Mouse (Mus musculus): ENCODE measurements at regions not wholly inside any gene's neighbourhood (a gene's known extent, or its start where the extent isn't known, plus 50 kb on each side); places are given as distances from the start of the nearest gene placed in this dataset.

DNA sequence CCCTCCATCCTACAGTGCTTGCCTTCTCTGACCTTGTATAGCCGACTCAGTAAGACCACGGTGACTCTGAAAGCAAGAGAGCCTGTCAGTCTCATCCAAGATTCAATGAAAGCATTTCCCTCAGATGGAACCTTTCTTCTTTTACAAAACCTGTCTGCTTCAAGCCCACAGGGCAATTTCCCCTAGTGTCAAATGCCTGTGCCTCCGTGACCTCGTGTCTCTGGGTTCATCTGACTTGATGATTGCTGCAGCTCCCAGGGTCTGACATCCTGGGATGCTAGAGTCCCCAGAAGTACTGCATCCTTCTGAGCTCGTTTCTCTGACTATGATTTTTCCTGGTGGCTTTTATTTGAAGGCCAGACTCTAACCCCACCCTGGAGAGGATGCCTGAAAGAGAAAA lies 270.3 kb upstream of the Npvf start:
- no peak for DNase-seq

DNA sequence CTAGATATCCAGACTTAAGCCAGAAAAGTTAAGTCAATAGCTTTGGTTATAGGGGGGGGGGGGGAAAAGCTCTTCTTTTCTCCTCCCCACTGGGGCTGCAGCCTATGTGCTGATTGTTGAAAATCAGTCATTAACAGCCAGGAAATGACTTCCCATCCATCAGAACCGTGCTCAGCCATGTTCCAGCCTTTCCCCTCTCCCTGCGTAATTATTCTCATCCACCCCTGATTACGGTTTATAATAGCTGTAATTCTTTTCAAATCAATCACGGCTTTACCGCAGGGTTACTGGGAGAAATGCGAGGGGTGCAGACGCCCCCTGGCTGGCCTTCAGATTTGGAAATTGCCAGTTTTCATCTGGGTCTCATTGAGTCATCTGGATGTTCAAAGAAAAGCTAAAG lies 270.8 kb upstream of the Npvf start:
- DNase-seq, result no peak

DNA sequence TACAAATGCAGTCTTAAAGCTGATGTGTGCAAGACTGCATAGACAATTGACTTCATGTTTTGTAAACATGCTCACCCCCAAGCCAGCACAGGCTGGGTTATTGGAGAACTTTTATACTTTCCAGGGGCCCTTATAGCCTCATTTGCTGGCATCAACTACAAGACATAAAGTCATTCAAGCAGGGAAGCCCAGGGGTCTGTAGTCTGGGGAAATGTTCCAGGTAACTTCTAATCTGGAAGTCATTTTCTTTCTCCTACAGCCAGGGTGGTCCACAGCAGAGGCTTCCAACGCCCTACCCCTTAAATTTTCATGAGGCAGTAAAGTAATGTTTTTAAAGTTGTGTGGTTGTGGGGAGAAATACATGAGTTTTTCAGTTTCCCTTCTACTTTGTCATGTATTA lies 272.1 kb upstream of the Npvf start:
- no peak for DNase-seq

DNA sequence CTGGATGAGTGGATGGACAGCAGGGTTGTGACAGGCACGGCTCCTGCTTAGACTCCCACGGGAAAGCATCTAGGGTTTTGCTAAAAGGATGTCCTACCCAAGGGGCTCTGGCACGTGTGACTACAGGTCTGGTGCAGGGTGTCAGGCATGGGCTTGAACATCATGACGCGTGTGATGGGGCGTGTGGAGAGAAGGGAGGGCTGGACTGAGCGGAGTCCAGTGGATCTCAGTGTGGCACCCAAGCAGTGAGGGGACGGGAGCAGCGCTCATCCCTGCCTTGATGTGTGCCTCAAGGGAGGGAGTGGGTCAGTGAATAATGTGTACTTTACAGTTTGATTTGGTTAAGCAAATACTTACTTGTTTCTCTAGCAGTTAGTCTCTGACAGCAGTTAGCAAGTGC lies 275.3 kb upstream of the Npvf start:
- DNase-seq, result no peak

DNA sequence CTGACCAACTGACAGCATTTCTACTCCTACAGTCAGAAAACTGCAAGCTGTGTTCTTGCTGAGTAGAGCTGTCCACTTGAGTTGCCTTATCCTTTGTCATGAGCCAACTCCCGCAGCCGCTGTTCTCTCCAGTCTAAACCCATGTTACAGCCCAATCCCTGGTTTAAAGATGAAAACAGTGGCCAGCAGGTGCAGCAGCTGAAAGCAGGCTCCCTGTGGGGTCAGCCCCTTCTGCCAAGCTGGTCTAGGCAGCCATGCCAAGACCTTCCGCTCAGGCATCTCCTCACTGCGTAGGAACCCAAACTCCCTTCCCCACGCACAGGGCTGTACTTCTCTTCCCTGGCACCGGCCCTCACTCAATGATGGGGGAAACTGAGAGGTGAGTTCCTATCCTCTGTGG lies 279.3 kb upstream of the Npvf start:
- peak; percentile 70 to 75 for DNase-seq

DNA sequence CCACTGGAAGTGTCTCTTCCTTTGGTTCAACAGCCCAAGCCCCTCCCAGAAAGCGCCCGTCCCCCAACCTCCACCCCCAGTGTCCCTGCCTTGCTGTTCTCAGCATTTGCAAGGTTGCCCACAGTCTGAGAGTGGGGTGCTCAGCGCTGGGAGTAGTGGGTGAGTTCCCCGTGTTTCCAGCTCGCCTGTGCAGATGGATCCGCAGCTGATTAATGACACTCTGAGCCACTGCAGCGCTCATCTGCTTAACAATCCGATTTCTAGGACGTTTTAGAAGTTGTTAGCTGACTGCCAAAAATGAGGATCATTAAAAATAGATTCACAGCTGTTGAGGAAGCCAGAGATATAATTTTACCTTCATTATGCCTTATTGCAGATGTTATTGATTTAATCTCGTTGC lies 280.0 kb upstream of the Npvf start:
- no peak for DNase-seq

DNA sequence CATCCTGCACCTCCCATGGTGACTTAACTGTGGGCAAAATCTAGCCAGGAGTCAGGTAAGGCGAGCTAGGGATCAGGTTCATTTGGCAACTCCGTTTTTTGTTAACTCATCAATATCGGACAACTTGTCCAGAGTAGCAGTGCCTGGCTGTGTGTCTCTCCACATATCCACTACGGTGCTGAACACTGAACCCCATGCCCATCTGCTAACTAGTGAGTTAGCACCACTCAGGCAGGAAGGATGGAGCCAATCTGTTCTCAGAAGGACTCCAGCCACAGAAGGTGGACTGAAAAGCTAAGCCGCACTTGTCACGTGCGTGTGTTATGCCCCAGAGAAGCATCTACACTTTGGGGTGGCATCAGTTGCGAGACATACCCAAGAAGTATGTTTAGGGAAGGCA lies 282.1 kb upstream of the Npvf start:
- no peak for DNase-seq

DNA sequence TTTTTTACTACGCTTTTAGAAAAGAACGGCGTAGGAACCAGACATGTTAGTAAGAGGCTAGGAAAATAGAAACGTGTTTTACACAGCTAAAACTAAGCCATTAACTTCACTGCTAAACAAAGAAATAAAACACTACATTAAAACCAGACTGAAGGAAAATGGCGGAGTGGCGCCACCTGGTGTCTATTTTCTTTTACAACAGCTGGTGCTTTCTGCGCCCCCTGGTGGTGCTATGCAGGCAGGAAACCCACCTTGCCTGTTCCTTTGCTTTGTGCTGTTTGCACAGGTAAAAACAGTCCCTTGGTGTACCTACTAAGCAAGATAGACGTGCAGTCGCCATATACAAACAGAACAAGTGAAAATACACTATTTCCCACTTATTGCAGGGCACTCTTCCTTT lies 282.9 kb upstream of the Npvf start:
- DNase-seq, result peak; percentile 77 to 84

DNA sequence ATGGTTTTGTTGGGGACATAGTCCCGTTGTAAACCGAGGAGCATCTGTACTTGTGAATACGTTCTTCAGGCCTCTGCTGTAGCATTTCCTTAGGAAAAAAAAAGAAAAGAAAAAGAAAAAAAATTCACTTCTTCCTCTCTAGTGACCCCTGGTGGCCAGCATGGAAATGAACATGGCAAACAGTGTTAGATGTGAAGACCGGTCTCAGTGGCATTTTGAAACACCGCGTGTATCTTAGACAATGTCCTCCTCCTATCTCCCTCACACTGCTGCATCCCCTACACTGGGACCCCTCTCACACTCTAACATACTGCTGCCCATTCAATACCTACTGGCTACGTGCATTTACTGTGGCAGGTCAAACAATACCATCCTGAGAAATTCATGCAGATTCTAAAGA lies 284.6 kb upstream of the Npvf start:
- DNase-seq, result peak in 1 of 2 experiments; percentile 9

DNA sequence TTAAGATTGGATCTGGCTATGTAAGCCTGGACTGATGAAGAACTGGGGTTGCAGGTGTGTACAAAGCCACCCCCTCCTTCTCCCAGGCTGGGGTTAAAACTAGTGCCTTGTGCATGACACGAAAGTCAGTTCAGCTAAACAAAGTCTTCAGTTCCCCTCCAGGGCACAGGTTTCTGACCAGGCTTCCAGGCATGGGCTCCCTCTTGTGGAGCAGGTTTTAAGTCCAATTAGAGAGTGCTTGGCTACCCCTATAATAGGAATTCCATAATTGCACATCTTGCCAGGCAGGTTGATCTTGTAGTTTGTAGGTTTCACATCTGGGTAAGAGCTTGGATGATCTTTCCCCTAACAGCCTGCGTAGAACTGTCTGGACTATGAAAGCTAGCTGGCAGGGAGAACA lies 285.2 kb upstream of the Npvf start:
- no peak for DNase-seq

DNA sequence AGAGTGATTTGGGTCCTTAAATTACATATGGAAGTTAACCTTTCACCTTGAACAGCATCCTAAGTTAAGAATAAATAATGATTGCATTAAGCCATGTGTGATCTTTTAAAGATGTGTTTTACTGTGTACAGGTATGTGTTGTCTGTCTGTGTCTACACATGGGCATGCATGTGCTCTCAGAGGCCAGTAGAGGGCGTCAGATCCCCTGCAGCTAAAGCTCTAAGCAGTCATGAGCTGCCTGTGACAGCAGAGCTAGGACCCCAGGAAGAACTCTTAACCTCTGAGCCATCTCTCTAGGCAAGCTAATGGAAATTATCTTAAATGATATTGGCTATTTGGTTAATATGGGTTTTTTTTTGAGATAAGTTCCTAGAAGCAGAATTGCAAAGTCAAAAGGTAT lies 285.9 kb upstream of the Npvf start:
- DNase-seq, result no peak

DNA sequence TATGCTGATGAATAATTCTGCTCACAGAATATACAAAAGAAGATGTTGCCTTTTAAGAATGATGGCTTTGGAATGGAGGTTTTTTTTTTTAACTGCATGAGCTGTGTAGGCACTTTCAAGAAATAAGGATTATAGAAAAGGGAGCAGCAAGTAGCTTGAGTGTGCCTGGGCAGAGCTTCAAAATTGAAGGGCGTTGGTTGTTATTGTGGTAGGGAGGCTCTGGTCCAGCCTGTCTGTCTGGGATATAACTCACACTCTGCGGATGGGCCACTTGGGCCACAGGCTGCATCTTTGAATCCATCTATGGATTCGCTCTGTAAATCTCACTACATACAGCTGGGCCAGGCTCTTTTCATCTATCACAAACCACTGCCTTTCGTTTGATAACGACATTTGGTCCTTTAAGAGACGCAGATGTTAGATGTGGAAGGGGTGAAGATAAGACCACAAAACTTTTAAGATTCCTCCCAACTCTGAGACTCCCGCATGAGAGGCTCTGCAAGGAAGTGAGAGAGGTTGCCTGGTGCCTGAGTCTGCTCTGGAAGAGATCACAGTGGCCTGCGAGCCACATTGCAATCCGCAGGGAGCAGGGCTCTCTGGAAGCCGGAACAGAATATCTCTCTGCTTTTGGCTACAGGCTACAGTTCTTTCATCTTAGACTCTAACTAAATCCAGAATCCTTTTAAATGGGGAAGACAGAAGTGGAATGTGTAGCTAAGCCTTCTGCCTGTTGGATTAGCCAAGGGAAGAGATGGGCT lies 286.6 kb upstream of the Npvf start:
- DNase-seq, result no peak

DNA sequence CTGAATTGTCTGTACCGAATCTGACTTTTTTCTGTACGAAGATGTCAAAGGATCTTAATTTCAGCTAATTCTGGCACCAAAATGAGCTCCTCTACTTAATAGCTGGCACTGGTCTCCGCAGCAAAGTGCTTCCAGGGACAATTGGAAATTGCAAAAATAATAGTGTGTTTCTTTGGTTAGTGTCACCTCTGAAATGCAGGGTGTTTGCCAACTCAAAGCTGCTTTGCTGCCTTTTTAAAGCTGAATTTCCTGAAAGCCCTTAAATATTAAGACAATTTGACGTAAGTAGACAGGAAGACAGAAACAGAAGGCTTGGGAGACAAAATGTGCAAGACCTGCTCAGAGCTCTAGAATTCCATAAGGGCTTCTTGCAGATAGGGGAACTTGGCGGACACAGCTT lies 288.5 kb upstream of the Npvf start:
- DNase-seq, result no peak

DNA sequence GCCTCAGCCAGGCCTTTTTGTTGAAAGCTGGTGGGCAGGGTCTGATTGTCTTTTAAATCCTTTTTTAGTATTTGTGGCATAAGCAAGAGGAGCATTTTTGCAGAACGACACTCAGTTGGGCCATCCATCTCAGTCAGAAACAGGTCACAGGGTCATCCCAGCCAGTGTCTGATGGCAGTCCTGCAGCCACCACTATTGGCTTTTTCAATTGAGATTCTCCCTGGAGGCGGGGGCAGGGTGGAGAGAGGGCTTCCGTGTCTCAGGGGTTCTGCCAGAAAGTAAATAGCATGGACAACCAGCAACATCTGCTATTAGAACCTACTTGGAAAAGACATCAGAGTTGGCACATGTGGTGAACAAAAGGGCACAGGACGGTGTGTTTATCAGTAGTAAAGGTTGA lies 293.8 kb upstream of the Npvf start:
- DNase-seq, result no peak

DNA sequence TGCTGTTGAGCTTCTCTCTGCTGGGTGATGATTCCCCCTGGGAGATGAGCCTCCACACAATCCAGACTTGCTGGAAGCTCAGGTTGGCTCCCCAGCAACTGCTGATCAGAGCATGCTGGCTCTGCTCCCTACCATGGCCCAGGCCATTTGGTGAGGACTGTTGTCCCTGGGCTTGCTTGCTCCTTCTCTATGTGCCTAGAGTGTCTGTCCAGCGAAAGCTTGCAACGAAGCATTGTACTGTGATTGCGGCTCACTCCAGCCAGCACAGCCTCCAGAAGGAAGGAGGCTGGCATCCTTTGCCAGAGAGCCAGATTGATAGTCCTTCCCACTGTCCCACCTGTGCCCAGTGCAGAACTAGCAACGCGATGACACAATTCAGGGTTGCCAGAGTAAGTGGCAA lies 295.1 kb upstream of the Npvf start:
- no peak for DNase-seq

DNA sequence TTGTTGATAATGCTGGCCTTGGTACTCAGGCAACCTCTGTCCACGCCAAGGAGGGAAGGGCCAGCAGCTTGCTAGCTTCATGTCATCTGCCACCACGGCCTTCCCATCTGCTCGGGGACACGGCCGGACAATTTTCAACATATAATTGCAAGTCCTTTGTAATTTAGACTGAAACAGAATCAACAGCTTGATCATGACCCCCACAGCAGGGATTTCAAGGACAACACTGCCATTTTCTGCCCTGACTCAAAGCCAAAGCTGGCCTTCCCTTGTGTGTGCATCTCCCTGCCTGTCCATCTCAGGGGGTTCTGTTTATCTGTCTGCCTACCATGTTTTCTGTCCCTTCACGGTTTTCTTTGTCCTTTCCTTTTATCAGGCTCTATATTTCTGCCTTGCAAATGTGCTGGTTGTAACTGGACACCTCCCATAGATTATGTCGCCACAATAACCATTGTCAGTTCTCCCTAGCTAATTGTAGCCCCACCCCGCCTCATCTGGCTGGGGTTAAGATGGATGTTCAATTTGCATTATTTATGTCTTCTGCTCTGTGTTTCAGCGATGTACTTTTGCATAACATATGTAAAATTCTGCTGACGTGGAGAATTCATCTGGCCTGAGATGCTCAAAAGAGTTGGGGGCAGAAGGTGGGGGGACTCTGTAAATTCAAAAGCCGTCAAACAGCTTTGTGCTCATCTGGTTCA lies 295.8 kb upstream of the Npvf start:
- DNase-seq, result peak in 1 of 2 experiments; percentile 6

DNA sequence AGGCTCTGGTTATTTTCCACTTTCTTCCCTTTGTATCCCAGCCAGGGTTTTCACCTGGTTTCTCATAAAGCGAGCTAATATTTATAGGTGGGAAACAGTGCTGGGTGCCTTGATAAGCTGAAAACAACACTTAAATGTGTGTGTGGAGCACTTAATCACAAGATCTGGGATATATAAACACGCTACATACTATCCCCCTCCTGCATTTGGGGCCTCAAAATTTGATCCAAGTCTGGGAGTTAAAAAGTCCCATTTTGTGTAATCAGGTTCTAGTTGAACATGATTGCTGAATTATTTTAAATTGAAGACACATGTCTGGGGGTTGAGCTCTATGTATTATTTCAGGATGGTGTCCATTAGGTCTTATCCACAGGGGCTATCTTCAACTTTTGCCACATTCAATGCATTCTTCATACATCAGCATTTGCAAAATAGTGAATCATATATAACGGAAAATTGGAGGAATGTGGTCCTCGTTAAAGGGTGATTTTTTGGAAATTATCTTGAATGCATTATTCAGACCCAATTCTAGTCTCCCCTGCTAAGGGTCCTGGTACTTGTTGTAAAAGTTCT lies 303.2 kb upstream of the Npvf start:
- DNase-seq, result no peak

DNA sequence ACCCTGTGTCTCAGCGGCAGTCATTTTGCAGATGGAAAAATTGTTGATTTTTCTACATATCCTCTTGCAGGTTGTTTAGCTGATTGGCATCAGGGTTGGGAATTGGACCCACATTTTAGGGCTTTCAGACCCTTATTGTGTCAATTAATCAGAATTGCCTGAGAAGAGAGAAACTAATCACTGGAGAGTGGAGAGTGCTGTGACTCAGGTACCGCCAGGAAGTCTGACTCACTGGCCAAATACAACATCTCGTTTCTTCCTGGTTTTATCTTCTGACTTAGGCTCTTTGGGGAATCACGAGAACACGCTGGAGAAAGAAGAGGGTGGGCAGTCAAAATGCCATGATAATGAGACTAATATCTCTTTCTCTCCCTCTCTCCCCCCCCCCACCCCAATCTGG lies 306.1 kb upstream of the Npvf start:
- DNase-seq, result no peak

DNA sequence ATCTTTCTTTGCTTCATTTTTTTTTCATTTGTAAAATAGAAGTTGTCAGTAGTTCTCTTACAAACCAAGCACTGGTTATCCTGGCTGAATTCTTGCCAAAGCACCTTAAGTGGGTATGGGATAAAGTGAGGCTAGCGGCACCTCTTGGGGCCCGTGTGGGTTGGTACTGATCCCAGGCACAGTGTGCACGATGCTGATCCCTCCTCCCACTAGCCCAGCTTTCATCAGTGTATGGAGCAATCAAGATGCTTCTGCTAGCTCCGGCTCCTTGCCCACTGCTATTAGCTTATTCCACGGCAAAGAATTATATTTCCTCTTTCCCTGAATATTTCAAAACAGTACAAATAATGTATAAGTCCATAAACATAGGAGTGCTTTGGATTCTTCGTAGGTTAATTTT lies 307.4 kb upstream of the Npvf start:
- DNase-seq, result no peak

DNA sequence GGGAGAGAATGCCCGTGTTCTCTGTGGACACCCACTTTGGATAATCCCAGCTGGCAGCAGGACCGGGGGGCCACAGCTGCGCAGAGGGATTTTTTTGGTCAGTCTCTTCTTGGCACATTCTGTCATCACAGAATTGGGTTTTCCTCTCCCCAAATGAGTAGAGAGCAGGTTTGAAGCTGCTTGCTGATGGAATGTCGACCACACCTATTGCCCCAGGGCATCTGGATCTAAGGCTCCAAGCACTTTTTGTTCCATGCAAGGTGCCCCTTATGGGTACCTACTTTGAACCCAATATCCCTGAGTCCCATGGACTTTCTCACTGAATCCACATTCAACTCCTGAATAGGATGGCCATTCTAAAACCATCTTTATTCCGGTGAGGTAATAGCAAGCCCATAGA lies 314.3 kb upstream of the Npvf start:
- no peak for DNase-seq

DNA sequence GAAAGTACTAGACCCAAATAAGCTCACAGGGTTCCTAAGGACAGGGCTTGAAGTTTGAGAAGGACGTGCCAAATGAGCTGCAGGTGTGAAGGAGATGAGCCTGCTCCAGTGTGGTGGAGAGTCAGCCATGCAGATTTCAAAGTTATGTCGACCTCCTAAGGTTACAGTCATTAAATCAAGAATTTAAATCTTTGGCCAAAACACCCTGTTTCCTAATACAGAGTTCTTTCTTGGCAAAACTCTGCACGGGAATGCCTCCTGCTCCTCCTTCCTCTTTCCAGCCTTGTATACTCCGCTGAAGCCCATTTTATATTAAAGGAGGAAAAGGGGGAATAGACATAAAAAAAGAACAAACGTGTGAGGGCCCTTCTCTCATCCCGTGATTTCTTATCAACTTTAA lies 315.1 kb upstream of the Npvf start:
- no peak for DNase-seq

DNA sequence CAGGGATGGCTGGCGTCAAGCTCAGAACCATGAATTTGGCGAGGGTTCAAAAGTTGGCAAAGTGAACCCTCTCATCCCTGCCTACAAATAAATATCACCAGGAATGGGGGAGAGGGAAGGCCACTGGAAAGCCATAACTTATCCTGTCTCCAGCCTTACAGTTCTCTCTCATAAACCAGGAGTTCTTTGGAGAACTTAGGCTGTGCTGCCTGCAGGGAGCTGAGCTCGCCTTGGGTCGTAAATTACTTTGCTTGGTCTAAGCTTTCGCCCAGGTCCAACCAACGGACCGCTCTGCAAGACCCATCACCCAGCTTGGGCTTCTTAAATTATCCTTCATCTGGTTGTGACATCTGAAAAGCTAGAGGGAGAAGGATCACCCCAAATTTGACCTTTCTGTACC lies 315.8 kb upstream of the Npvf start:
- DNase-seq, result no peak

DNA sequence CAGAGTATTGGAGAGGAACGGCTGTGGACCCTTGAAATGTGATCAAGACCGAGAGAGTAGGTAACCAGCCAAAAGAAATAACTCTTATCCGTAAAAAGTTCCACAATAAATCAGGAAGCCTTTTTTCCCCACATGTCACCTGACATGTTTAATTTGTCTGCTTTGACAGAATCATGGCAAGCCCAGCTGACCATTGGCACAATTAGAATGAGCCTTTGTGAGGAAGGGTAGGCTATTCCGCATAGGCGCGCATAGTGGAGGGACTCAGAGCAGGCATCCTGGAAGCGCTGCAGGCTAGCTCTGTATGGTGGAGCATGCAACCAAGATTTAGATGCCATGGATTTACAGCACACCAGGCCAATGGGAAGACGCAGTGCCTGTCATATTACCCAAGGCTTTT lies 316.5 kb upstream of the Npvf start:
- no peak for DNase-seq

DNA sequence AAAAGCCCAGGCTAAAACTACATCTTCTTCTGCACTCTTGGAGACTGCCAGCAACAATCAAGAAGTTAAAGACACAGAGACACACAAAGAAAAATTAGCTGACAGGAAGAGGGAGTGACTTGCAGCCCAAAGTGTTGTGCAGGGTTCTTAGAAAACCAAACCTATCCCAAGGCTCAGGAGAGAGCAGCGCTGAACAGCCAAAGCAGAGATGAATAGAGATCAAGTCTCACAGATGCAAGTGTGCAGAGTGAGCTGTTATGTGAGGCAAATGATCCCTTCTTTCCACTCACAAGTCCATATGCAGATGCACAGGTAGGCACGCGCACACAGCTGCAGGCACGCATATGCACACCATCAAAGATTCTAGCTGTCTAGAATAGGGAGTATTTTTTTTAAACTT lies 318.0 kb upstream of the Npvf start:
- DNase-seq, result no peak

DNA sequence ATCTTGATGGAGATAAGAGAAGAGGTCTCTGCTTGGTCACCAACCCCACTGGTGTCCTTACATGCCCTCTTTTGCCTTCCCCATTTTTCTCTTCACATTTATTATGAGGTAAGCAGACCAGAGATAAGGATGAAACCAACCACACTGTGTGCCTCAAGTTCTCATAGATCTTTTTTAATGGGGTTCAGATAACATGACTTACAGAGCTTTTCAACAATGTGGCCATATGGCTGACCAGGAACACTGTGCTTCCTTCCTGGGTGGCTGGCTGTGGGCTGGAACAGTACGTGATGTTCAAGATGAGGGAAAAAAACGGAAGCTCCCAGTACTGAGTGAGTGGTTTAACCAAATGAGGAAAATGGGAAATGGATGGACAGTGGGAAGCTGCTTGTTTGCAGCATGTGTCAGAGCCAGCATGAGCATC lies 319.0 kb upstream of the Npvf start:
- DNase-seq, result no peak

Measured in cerebellum, postnatal 36 days (tissue).